Mouse (Mus musculus) embryo, embryonic 11 days (tissue): ENCODE data around the gene Naif1.

Experiments used
- DNase-seq: peaks from one replicate; pipeline ENCODE4 v3.0.0-alpha.2; 2015

The Naif1 gene

DNA sequence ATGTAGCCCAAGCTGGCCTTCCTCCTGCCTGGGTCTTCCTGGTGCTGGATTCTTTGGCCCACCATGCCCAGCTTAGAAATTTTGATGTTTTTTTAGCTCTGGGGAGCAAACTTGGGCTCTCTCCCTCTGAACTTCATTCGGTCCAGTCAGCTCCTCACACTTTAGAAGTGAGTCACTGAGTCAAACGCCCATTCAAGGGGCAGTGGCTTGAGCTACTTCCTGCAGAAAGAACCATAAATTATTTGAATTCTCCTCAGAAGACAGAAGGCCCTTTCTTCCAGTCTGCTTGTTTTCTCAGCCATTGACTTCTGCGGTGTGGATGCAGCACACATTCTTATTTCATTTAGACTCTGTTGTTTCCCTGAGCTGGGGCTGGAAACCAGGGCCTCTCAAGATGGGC, 53.3 kb downstream of the Naif1 start:
- no peak for DNase-seq

DNA sequence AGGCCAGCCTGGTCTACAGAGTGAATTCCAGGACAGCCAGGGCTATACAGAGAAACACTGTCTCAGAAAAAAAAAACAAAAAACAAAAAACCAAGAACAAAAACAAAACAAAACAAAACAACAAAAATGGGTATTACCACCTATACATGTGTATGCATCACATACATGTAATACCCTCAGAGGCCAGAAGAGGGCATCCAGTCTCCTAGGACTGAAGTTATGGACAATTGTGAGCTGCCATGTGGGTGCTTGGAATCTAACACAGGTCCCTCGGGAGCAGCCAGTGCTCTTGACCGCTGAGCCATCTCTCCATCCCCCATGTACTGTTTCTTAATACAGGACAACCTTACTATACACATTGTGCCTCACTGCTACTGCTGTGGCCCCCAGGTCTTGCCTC, 55.3 kb downstream of the Naif1 start:
- no peak for DNase-seq
